Mouse (Mus musculus) forebrain, postnatal 0 days (tissue): ENCODE results near the gene Ptgfrn. TPM values are rescaled to one million over a fixed set of nuclear protein-coding genes. Genes with fewer than 3 reads are reported as not detected.

Source experiments
- ATAC-seq: fragments of 200-750 bp; cut with Nextera tagmentation; 2 replicates; pipeline ENCODE4 v1.8.0; 2017; ENCODE audit warnings: mild to moderate bottlenecking, moderate library complexity
- DNase-seq: peaks from one replicate; pipeline ENCODE4 v3.0.0-alpha.2; 2015
- H3K27ac ChIP-seq: fragments of 300-500 bp; sonication (generic); 2 replicates; pipeline ENCODE4 v1.5.1; 2014; ENCODE audit warnings: low read depth, mild to moderate bottlenecking, antibody characterized with exemption, low read length, moderate library complexity, mixed read lengths
- H3K27me3 ChIP-seq: fragments of 300-500 bp; sonication (generic); 2 replicates; pipeline ENCODE4 v1.6.1; 2014; ENCODE audit warnings: mild to moderate bottlenecking, low read length, mixed read lengths; ENCODE audit not compliant: insufficient read depth
- H3K36me3 ChIP-seq: fragments of 300-500 bp; sonication (generic); 2 replicates; pipeline ENCODE4 v1.6.1; 2014; ENCODE audit warnings: mild to moderate bottlenecking, moderate library complexity; ENCODE audit not compliant: insufficient read depth
- H3K4me1 ChIP-seq: fragments of 300-500 bp; sonication (generic); 2 replicates; pipeline ENCODE4 v1.6.1; 2014; ENCODE audit warnings: antibody characterized with exemption; ENCODE audit not compliant: insufficient read depth
- H3K4me2 ChIP-seq: fragments of 300-500 bp; sonication (generic); 2 replicates; pipeline ENCODE4 v1.6.1; 2014; ENCODE audit warnings: low read depth, mild to moderate bottlenecking, moderate library complexity
- H3K4me3 ChIP-seq: fragments of 300-500 bp; sonication (generic); 2 replicates; pipeline ENCODE4 v1.5.1; 2014; ENCODE audit warnings: low read depth, low read length, mixed read lengths
- H3K9ac ChIP-seq: fragments of 300-500 bp; sonication (generic); 2 replicates; pipeline ENCODE4 v1.6.1; 2014; ENCODE audit warnings: mild to moderate bottlenecking
- H3K9me3 ChIP-seq: fragments of 300-500 bp; sonication (generic); 2 replicates; pipeline ENCODE4 v1.6.1; 2016; ENCODE audit warnings: low read length
- CTCF ChIP-seq: sonication (generic); IDR thresholded peaks from 2 replicates; pipeline ENCODE4 v1.5.1; 2016; ENCODE audit warnings: antibody characterized with exemption, control low read depth, low read depth
- WGBS: fragments of 180-500 bp; shearing (Covaris S2); extraction: QIAGEN DNeasy Blood & Tissue Kit; methylation state at CpG from one replicate; pipeline ENCODE4 v1.1.7; 2014; 5-methylcytosine and 5-hydroxymethylcytosine counted together
- polyA plus RNA-seq: library from polyadenylated mRNA; unstranded; fragments of >200 nt; fragmentation: Nextera tagmentation; extraction: Ambion mirVana; gene quantifications from 2 replicates; pipeline ENCODE4 v1.2.1, GENCODE M21; 2015
- total RNA-seq: library from RNA; depleted of rRNA; stranded (reverse); fragments of >200 nt; gene quantifications from 2 replicates; pipeline ENCODE4 v1.2.3, GENCODE M21; 2014

Ptgfrn gene
- total and polyA plus RNA-seq, 2 experiments from 2014 or later, result 3.2 to 40.2 TPM

DNA sequence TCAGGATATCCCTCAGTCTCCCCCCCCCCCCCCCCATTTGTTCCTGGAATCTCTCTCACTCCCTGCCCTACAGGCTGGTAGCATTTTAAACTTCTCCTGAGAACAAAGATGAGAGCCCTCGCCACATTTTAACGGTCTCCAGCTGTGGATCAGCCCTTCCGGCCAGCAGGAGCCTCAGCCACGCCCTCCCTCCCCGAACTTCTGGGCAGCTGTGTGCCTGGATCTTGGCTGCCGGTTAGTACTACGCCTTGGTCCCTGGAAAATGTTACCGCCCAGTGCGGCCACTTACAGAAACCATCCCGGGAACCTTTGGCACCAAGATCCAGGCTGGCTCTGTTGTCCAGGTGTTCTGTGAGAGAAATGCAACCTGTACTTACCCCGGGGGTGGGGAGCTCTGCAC, 20.4 kb upstream of the Ptgfrn start:
- no peaks in the 10 kb centered on the region for H3K4me1 ChIP-seq
- no peak for TF ChIP-seq CTCF
- DNase-seq (no peak), ATAC-seq (no peak)
- H3K27ac ChIP-seq, result no peak overlapping the region
- no peak overlapping the region for H3K9ac ChIP-seq
- H3K4me3 ChIP-seq, result no peak overlapping the region
- no peaks in the 10 kb centered on the region for H3K27me3 ChIP-seq
- H3K36me3 ChIP-seq, result no peaks in the 10 kb centered on the region
- no peaks in the 10 kb centered on the region for H3K9me3 ChIP-seq
- WGBS, result 8% methylated on average over 11 of the region's 11 CpGs
- H3K4me2 ChIP-seq, result no peak overlapping the region

DNA sequence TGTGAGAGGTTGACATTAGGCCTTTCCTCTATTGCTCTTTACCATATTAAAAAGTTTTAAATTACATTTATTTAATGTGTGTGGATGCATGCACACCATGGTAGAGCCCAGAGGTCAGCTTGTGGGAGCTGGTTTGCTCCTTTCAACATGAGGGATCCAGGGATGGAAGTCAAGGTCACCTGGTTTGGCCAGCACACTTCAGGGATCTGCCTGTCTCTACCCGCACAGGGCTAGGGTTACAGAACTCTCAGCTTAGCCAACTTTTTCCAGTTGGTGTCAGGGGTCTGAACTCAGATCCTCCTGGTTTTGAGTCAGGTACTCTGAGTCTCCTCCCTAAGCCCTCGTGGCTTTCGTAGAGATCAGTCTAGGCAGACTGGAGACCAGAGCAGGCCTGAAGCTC, 19.5 kb upstream of the Ptgfrn start:
- WGBS, result 81% methylated on average over 3 of the region's 3 CpGs
- Histone ChIP-seq H3K36me3 (no peaks in the 10 kb centered on the region), H3K4me3 (no peak overlapping the region), H3K9ac (no peak overlapping the region), H3K4me1 (no peaks in the 10 kb centered on the region), H3K27me3 (no peaks in the 10 kb centered on the region), H3K4me2 (no peak overlapping the region), H3K27ac (no peak overlapping the region), H3K9me3 (no peaks in the 10 kb centered on the region)
- no peak for DNase-seq
- TF ChIP-seq CTCF, result no peak
- no peak for ATAC-seq

DNA sequence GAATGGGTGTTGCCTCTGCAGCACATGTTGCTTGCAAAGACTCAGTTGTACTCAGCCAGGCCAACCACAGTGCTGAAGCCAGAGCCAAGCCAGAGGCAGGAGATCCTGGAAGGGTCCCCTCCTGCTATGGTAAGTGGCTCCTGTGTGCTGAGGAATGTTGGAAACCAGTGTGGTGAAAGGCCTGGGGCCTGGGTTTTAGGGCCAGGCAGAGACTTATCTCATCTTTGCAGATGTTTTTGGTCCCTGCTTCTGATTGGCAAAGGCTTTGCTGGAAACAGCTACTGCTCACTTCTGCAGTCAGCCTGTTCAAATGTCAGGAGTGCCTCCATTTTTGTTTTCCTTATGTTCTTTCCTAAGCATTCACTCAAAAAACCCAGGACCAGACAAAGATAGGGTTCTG, 19.0 kb upstream of the Ptgfrn start:
- Histone ChIP-seq H3K4me2 (no peak overlapping the region), H3K27me3 (no peaks in the 10 kb centered on the region), H3K9ac (no peak overlapping the region), H3K27ac (no peak overlapping the region), H3K4me3 (no peak overlapping the region), H3K4me1 (no peaks in the 10 kb centered on the region), H3K9me3 (no peaks in the 10 kb centered on the region), H3K36me3 (no peaks in the 10 kb centered on the region)
- no peak for TF ChIP-seq CTCF
- ATAC-seq (no peak), DNase-seq (no peak)

DNA sequence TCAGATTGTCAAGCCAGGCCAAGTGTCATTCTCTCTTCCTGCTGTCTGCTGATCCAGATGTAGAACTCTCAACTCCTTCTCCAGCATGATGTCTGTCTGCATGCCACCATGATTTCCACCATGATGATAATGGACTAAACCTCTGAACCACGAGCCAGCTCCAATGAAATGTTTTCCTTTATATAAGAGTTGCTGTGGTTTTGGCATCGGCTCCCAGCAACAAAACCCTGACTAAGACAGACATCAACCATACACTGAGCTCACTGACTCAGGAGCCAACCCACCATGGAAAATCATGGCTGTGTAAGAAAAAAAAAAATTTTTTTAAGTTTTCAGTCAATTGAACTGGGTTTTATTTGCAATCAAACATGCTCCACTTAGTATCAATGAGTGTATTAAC, 17.7 kb upstream of the Ptgfrn start:
- 80% methylated on average over 2 of the region's 2 CpGs for WGBS
- no peak overlapping the region for H3K4me2 ChIP-seq

DNA sequence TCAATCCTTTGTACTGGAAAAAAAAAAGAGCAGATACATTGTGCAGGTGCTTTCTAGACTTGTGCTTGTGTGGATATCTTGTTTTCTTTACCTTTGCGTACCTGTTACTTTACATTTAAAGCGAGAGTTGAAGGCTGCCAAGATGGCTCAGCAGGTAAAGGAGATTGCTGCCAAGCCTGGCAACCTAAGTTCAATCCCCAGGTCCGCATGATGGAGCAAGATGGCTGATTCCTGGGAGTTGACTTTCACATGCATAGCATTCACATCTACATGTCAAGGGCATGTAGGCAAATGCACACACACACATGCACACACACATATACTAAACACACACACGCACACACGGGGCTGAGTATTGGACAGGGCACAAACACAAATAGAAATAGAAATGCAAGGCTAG, 14.6 kb upstream of the Ptgfrn start:
- Histone ChIP-seq H3K4me2 (no peak overlapping the region), H3K4me1 (no peaks in the 10 kb centered on the region), H3K9ac (no peak overlapping the region), H3K27ac (no peak overlapping the region), H3K36me3 (no peaks in the 10 kb centered on the region), H3K9me3 (no peaks in the 10 kb centered on the region), H3K4me3 (no peak overlapping the region), H3K27me3 (no peaks in the 10 kb centered on the region)
- no peak for TF ChIP-seq CTCF
- ATAC-seq, result no peak
- DNase-seq, result no peak
- 98% methylated on average over 5 of the region's 5 CpGs for WGBS

More for the DNA sequence above, 17.7 kb upstream of the Ptgfrn start:
- no peak for ATAC-seq
- Histone ChIP-seq H3K9ac (no peak overlapping the region), H3K36me3 (no peaks in the 10 kb centered on the region), H3K9me3 (no peaks in the 10 kb centered on the region), H3K27me3 (no peaks in the 10 kb centered on the region), H3K4me1 (no peaks in the 10 kb centered on the region), H3K27ac (no peak overlapping the region), H3K4me3 (no peak overlapping the region)
- DNase-seq, result no peak
- TF ChIP-seq CTCF, result no peak

DNA sequence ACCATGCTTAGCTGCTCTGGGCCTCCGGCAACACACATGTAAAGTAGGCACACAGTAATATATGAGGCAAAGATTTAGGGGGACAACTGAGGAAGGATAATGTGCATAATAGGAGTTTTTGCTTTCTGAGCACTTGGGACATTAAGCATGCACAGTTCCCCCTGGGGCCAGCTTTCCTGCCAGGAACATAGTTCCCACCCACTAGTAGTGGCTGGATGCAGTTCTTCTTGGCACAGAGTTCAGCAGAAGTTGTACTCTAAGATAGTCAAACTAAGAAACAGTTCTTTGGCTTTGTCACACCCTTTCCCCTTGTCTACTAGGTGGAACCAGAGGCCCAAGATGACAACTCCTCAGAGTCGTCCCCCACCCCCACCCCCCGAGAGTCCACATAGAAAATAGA, 12.4 kb upstream of the Ptgfrn start:
- Histone ChIP-seq H3K9me3 (no peaks in the 10 kb centered on the region), H3K27ac (no peak overlapping the region), H3K4me3 (no peak overlapping the region), H3K36me3 (no peaks in the 10 kb centered on the region), H3K9ac (no peak overlapping the region), H3K27me3 (no peaks in the 10 kb centered on the region), H3K4me1 (no peaks in the 10 kb centered on the region), H3K4me2 (no peak overlapping the region)
- no peak for TF ChIP-seq CTCF
- DNase-seq, result no peak
- WGBS, result 87% methylated on average over 3 of the region's 3 CpGs
- no peak for ATAC-seq

DNA sequence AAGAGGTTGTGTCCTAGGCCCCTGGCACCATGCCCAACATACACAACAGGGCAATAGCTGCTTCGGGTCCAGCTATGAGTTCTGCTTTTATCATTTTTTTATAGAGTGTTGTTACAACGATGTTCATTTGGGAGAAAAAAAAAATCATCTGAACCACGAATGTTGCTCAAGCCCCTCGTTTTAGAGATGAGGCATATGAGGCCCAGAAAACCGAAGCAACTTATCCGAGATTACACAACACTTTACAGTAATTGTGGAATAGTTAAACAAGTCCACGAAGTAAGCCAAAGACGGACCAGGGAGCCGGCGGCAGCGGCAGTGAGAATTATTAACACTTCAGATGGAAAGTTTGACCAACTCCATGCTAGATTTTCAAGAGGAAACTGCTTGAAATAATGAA, 7.7 kb upstream of the Ptgfrn start:
- no peak overlapping the region for H3K9ac ChIP-seq
- no peak for TF ChIP-seq CTCF
- DNase-seq (no peak), ATAC-seq (no peak)
- H3K27me3 ChIP-seq, result no peaks in the 10 kb centered on the region
- H3K9me3 ChIP-seq, result no peaks in the 10 kb centered on the region
- H3K27ac ChIP-seq, result no peak overlapping the region
- no peaks in the 10 kb centered on the region for H3K36me3 ChIP-seq
- H3K4me2 ChIP-seq, result no peak overlapping the region
- H3K4me3 ChIP-seq, result no peak overlapping the region
- peaks cover 7% of the 10 kb centered on the region for H3K4me1 ChIP-seq
- 94% methylated on average over 11 of the region's 11 CpGs for WGBS

DNA sequence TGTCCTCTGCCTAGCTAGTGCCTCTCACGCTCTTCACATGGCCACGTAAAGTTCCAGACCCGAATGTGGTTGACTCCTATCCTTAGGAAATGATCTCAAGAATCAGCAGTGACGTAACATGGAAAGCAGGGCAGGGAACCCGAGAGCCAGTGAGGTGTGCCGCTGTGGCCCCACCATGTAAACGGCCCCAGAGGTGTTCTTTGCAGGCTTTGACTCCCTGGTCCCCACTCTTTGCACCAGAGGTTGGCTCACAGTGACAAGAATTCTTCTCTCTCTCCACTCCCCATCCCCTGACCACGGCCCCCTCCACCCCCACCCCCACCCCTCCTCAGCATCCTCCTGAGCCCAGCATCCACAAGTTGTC, 7.3 kb upstream of the Ptgfrn start:
- H3K27me3 ChIP-seq, result no peaks in the 10 kb centered on the region
- H3K4me1 ChIP-seq, result peaks cover 7% of the 10 kb centered on the region
- no peak for TF ChIP-seq CTCF
- WGBS, result 92% methylated on average over 8 of the region's 8 CpGs
- H3K4me2 ChIP-seq, result no peak overlapping the region
- DNase-seq (no peak), ATAC-seq (no peak)
- H3K36me3 ChIP-seq, result no peaks in the 10 kb centered on the region
- no peaks in the 10 kb centered on the region for H3K9me3 ChIP-seq
- H3K27ac ChIP-seq, result peak overlapping the region; percentile 62
- 0 out of 2 replicates have a peak overlapping the region, but pooled peaks have one; percentile 25 for H3K9ac ChIP-seq
- H3K4me3 ChIP-seq, result no peak overlapping the region
